Mouse (Mus musculus) spleen, adult 2 months (tissue): ENCODE data around the gene Rnf182.

Source experiments
- CTCF ChIP-seq: fragments of 200-500 bp; IDR thresholded peaks from 2 replicates; pipeline ENCODE4 v1.5.1; 2011; ENCODE audit warnings: mild to moderate bottlenecking, inconsistent platforms; ENCODE audit not compliant: insufficient read depth, insufficient read length, insufficient replicate concordance; ENCODE audit errors: extremely low read depth
- POLR2A ChIP-seq: fragments of 200-500 bp; IDR thresholded peaks from 2 replicates; pipeline ENCODE4 v1.6.1; 2011; ENCODE audit warnings: low read depth, low read length, inconsistent platforms

DNA sequence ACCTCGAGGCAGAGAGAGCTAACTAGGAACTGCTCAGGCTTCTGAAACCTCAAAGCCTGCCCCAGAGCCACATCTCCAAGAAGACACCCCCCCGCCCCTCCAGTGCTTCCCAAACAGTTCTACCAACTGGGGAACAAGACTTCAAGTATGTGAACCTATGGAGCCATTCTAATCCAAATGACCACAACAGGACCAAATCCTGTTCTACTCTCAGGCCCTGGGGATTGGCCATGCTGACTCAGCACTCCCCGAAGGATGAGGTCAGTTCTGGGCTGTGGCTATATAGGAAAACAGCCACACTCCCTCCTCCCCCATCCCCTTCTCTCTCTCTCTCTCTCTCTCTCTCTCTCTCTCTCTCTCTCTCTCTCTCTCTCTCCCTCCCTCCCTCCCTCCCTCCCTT lies 28.5 kb upstream of the Rnf182 start:
- no peak for TF ChIP-seq POLR2A
- no peak for TF ChIP-seq CTCF
